Mouse (Mus musculus): ENCODE results near the gene Rabggtb. TPM values are rescaled to one million over a fixed set of nuclear protein-coding genes. Genes with fewer than 3 reads are reported as not detected.
"Not testable (repeated sequence)": the region's sequence is repeated elsewhere in the genome, so short reads cannot be mapped to it uniquely, and the experiment has no call there.

The Rabggtb gene
- polyA plus RNA-seq, 1 experiment, result 34.6 TPM

DNA sequence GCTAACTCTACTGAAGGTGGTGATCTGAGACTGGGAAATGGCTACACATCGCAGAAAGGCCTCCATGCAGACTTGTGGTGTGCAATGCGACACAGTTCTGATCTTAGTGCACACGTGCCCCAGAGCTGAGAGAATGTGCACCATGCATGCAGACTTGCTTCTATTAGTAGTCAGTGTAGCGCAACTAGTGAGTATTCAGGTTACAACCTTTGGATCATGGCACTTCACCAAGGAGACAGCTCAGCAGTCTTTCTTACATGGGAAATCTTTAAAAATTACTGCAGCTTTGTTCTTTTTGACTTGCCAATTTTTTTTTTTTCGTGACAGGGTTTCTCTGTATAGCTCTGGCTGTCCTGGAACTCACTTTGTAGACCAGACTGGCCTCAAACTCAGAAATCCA lies 41.4 kb downstream of the Rabggtb start:
- DNase-seq (ENCODE audit: low read depth, low spot score), result no peak
- 83% methylated on average over 5 of the region's 5 CpGs for WGBS

GRCm38 (mm10) chr3:153867149-153868136 lies 45.4 kb downstream of the Rabggtb start:
- WGBS, result 55% methylated on average over 14 of the region's 14 CpGs
- no peak for DNase-seq (ENCODE audit: low read depth, low spot score)

- WGBS, result 72% methylated on average over 4 of the region's 4 CpGs
- no peak for DNase-seq (ENCODE audit: low read depth, low spot score)
Measured at GRCm38 (mm10) chr3:153864636-153865429, 48.0 kb downstream of the Rabggtb start.

GRCm38 (mm10) chr3:153863816-153864215 lies 49.0 kb downstream of the Rabggtb start:
- 62% methylated on average over 2 of the region's 2 CpGs for WGBS
- DNase-seq (ENCODE audit: low read depth, low spot score), result no peak

- WGBS, result 85% methylated on average over 8 of the region's 8 CpGs
- not testable (repeated sequence) for DNase-seq (ENCODE audit: low read depth, low spot score)
Measured at GRCm38 (mm10) chr3:153860392-153860791, 52.4 kb downstream of the Rabggtb start.

- 73% methylated on average over 10 of the region's 10 CpGs for WGBS
Measured at GRCm38 (mm10) chr3:153858350-153859001, 54.3 kb downstream of the Rabggtb start.

More at GRCm38 (mm10) chr3:153858350-153859001, 54.3 kb downstream of the Rabggtb start:
- no peak for DNase-seq (ENCODE audit: low read depth, low spot score)

Other genes starting within 250 kb of the Rabggtb start
- 0.55 and 1.2 TPM in 2 replicates for gene St6galnac3, start 187.8 kb downstream of the Rabggtb start, polyA plus RNA-seq (2012; rRNA removed)
- gene Asb17, start 68.8 kb downstream of the Rabggtb start, polyA plus RNA-seq (2012; rRNA removed), result not detected in 2 replicates
- gene Msh4, start 6.9 kb downstream of the Rabggtb start, polyA plus RNA-seq (2012; rRNA removed), result 0.02 and 0.04 TPM in 2 replicates
- 34.1 and 51.9 TPM in 2 replicates for gene Acadm, start 31.6 kb upstream of the Rabggtb start, polyA plus RNA-seq (2012; rRNA removed)
- 0.10 and 0.12 TPM in 2 replicates for gene Slc44a5, start 60.4 kb upstream of the Rabggtb start, polyA plus RNA-seq (2012; rRNA removed)